Comparison of ENCODE assay signal across 8 mouse cellular contexts in genomic region chr11:115534759-115535371, GRCm38 (mm10). TPM values are rescaled to one million over a fixed set of nuclear protein-coding genes. Genes with fewer than 3 reads are reported as not detected.
A peak's percentile ranks its signal among the peaks of the same experiment; 100 is the strongest.
DNase-seq lines count a peak whose midpoint lies in the region; ATAC-seq and TF ChIP-seq lines count a peak whose summit lies in the region.

No protein-coding gene starts in this region.

- TF ChIP-seq POLR2A in MEL (IDR thresholded peaks at IDR 0.05; ENCODE audit: control insufficient read depth in 1 of 2, insufficient read depth in 1 of 2, low read depth in 1 of 2, low read length in 2 of 2, poor library complexity in 1 of 2): 0 out of 4 replicates have a peak, but pooled peaks of 1 of the 2 experiments have one; percentile 6

- WGBS in heart, embryonic 16.5 days: 3% methylated on average over 11 of the region's 11 CpGs
- WGBS in hindbrain, embryonic 11.5 days: 9% methylated on average over 11 of the region's 11 CpGs
- 6% methylated on average over 11 of the region's 11 CpGs for WGBS in midbrain, embryonic 14.5 days

- no peak for TF ChIP-seq CTCF in MEL (IDR thresholded peaks at IDR 0.05 in 2 of 3, conservative IDR thresholded peaks at IDR 0.05 in 1 of 3; ENCODE audit: control insufficient read depth in 1 of 3, insufficient read depth in 1 of 3, low read depth in 2 of 3, low read length in 3 of 3, poor library complexity in 1 of 3, severe bottlenecking in 1 of 3)

- peak overlapping the region; percentile 100 for H3K27ac ChIP-seq in heart, embryonic 16.5 days (ENCODE audit: low read length)
- H3K27ac ChIP-seq in MEL (ENCODE audit: control insufficient read depth, low read depth, low read length): peak overlapping the region; percentile 37
- H3K27ac ChIP-seq in hindbrain, embryonic 11.5 days (ENCODE audit: low read depth, low read length): peak overlapping the region; percentile 100
- peak overlapping the region; percentile 99 for H3K27ac ChIP-seq in midbrain, embryonic 14.5 days (replicated peaks; ENCODE audit: low read depth, low read length)

- peak overlapping the region; percentile 76 for H3K4me2 ChIP-seq in heart, embryonic 16.5 days (ENCODE audit: low read depth, low read length)
- H3K4me2 ChIP-seq in hindbrain, embryonic 11.5 days (replicated peaks; ENCODE audit: low read depth, low read length): peak overlapping the region; percentile 70
- H3K4me2 ChIP-seq in midbrain, embryonic 14.5 days (ENCODE audit: low read length): peak overlapping the region; percentile 77

- H3K36me3 ChIP-seq in heart, embryonic 16.5 days (ENCODE audit: control insufficient read depth, insufficient read depth): peaks cover 27% of the 10 kb centered on the region
- peaks cover 38 to 45% of the 10 kb centered on the region in 2 experiments for H3K36me3 ChIP-seq in MEL (ENCODE audit: control insufficient read depth in 1 of 2, insufficient read depth in 2 of 2, low read length in 2 of 2)
- H3K36me3 ChIP-seq in hindbrain, embryonic 11.5 days (ENCODE audit: control insufficient read depth, insufficient read depth, low read length): peaks cover 13% of the 10 kb centered on the region
- peaks cover 38% of the 10 kb centered on the region for H3K36me3 ChIP-seq in midbrain, embryonic 14.5 days (ENCODE audit: control insufficient read depth, insufficient read depth, low read length)

- peak overlapping the region; percentile 98 for H3K9ac ChIP-seq in heart, embryonic 16.5 days (ENCODE audit: low read length)
- H3K9ac ChIP-seq in MEL (ENCODE audit: control insufficient read depth, low read depth, low read length, poor library complexity, severe bottlenecking): peak overlapping the region; percentile 81
- H3K9ac ChIP-seq in hindbrain, embryonic 11.5 days (ENCODE audit: low read depth, low read length): peak overlapping the region; percentile 97
- H3K9ac ChIP-seq in midbrain, embryonic 14.5 days (replicated peaks; ENCODE audit: low read length): peak overlapping the region; percentile 87

- DNase-seq in heart, adult 11 months: no peak
- DNase-seq in MEL (ENCODE audit: low read depth, low spot score): peak; percentile 57
- no peak for DNase-seq in hindbrain, embryonic 11.5 days (ENCODE audit: low spot score)
- DNase-seq in midbrain, embryonic 14.5 days: peak; percentile 19
- DNase-seq in gastrocnemius, adult 18-20 months (ENCODE audit: low spot score): no peak
- no peak for DNase-seq in cerebellum, postnatal 14 days
- DNase-seq in layer of hippocampus, adult 18-20 months (ENCODE audit: low spot score in 2 of 2): no peak

- no peak for TF ChIP-seq EP300 in MEL (IDR thresholded peaks at IDR 0.05; ENCODE audit: low read depth in 1 of 2, low read length in 2 of 2)

- no peak for ATAC-seq in heart, embryonic 16.5 days (replicated peaks; ENCODE audit: extremely low read depth, insufficient read depth, low FRiP score)
- no peak for ATAC-seq in hindbrain, embryonic 11.5 days (ENCODE audit: low FRiP score)
- ATAC-seq in midbrain, embryonic 14.5 days (ENCODE audit: low FRiP score, low TSS enrichment): no peak

- H3K9me3 ChIP-seq in heart, embryonic 16.5 days (replicated peaks; ENCODE audit: control insufficient read depth, low read length): no peaks in the 10 kb centered on the region
- no peaks in the 10 kb centered on the region for H3K9me3 ChIP-seq in MEL (replicated peaks; ENCODE audit: insufficient read depth, low read length)
- no peaks in the 10 kb centered on the region for H3K9me3 ChIP-seq in hindbrain, embryonic 11.5 days (ENCODE audit: control insufficient read depth, low read length)
- H3K9me3 ChIP-seq in midbrain, embryonic 14.5 days (ENCODE audit: control insufficient read depth, low read length): no peaks in the 10 kb centered on the region

- TF ChIP-seq RAD21 in MEL (IDR thresholded peaks at IDR 0.05; ENCODE audit: low read depth, low read length): no peak

- H3K4me1 ChIP-seq in heart, embryonic 16.5 days (ENCODE audit: control insufficient read depth, insufficient read depth, low read length): peaks cover 9% of the 10 kb centered on the region
- peaks cover 9 to 27% of the 10 kb centered on the region in 2 experiments for H3K4me1 ChIP-seq in MEL (ENCODE audit: control insufficient read depth in 1 of 2, insufficient read depth in 2 of 2, low read length in 2 of 2)
- no peaks in the 10 kb centered on the region for H3K4me1 ChIP-seq in hindbrain, embryonic 11.5 days (replicated peaks; ENCODE audit: control insufficient read depth, insufficient read depth, low read length)
- peaks cover 16% of the 10 kb centered on the region for H3K4me1 ChIP-seq in midbrain, embryonic 14.5 days (ENCODE audit: control insufficient read depth, insufficient read depth, low read length)

- no peaks in the 10 kb centered on the region for H3K27me3 ChIP-seq in heart, embryonic 16.5 days (ENCODE audit: control insufficient read depth, insufficient read depth, low read length)
- H3K27me3 ChIP-seq in MEL (ENCODE audit: control insufficient read depth in 1 of 2, insufficient read depth in 2 of 2, low read length in 2 of 2): no peaks in the 10 kb centered on the region
- no peaks in the 10 kb centered on the region for H3K27me3 ChIP-seq in hindbrain, embryonic 11.5 days (ENCODE audit: control insufficient read depth, insufficient read depth, low read length)
- H3K27me3 ChIP-seq in midbrain, embryonic 14.5 days (ENCODE audit: control insufficient read depth, insufficient read depth, low read length): no peaks in the 10 kb centered on the region

- H3K4me3 ChIP-seq in heart, embryonic 16.5 days (ENCODE audit: low read length): peak overlapping the region; percentile 92
- H3K4me3 ChIP-seq in MEL (ENCODE audit: control insufficient read depth in 1 of 2, insufficient read depth in 1 of 2, low read depth in 2 of 2, low read length in 2 of 2): peak overlapping the region; percentile 89 to 94
- peak overlapping the region; percentile 94 for H3K4me3 ChIP-seq in hindbrain, embryonic 11.5 days (ENCODE audit: low read depth, low read length)
- peak overlapping the region; percentile 91 for H3K4me3 ChIP-seq in midbrain, embryonic 14.5 days (replicated peaks; ENCODE audit: low read depth, low read length)

- H3K79me2 ChIP-seq in MEL (ENCODE audit: control insufficient read depth, insufficient read depth, low read length, poor library complexity): peaks cover 52% of the 10 kb centered on the region

TF ChIP-seq in MEL, 35 proteins besides CTCF, POLR2A, EP300 and RAD21 (continues in another document):
- TF ChIP-seq TBP (IDR thresholded peaks at IDR 0.05; ENCODE audit: low read depth, low read length): no peak
- peak; percentile 40 for TF ChIP-seq SIN3A (IDR thresholded peaks at IDR 0.05; ENCODE audit: low read length)

RNA-seq across cellular contexts. Expression of gene Sumo2, which starts 1.2 kb away (rescaled TPM):
- 556 and 599 TPM in 2 replicates for polyA plus RNA-seq in heart, embryonic 16.5 days (2015; fragmentation: Nextera tagmentation; extraction: Ambion mirVana)
- 653 and 657 TPM in 2 replicates for total RNA-seq in MEL (2012; rRNA removed)
- 100 to 1,000 TPM in 1 of 2 experiments, not detected in 1; 556 TPM for polyA plus RNA-seq in MEL (2012; ENCODE audit: insufficient read depth in 1 of 2, insufficient read length in 2 of 2, low read depth in 1 of 2, low replicate concordance in 2 of 2, missing spikeins in 1 of 2)
- 1,523 and 1,527 TPM in 2 replicates for polyA plus RNA-seq in hindbrain, embryonic 11.5 days (2014; fragmentation: Nextera tagmentation; extraction: Ambion mirVana)
- 1,242 and 1,259 TPM in 2 replicates for polyA plus RNA-seq in midbrain, embryonic 14.5 days (2014; fragmentation: Nextera tagmentation; extraction: Ambion mirVana)
- 100 to 1,000 TPM; 146 TPM for total RNA-seq in gastrocnemius, adult 18-20 months (2021)
- total RNA-seq in layer of hippocampus, adult 18-20 months (2021): 100 to 1,000 TPM; 307 to 316 TPM

RNA-seq across cellular contexts. Expression of gene Jpt1, which starts 20.7 kb away (rescaled TPM):
- polyA plus RNA-seq in heart, embryonic 16.5 days (2015; fragmentation: Nextera tagmentation; extraction: Ambion mirVana): 523 and 525 TPM in 2 replicates
- 331 and 353 TPM in 2 replicates for total RNA-seq in MEL (2012; rRNA removed)
- polyA plus RNA-seq in MEL (2012; ENCODE audit: insufficient read depth in 1 of 2, insufficient read length in 2 of 2, low read depth in 1 of 2, low replicate concordance in 2 of 2, missing spikeins in 1 of 2): 100 to 1,000 TPM in 1 of 2 experiments, not detected in 1; 382 TPM
- 990 and 1,006 TPM in 2 replicates for polyA plus RNA-seq in hindbrain, embryonic 11.5 days (2014; fragmentation: Nextera tagmentation; extraction: Ambion mirVana)
- 1,631 and 1,863 TPM in 2 replicates for polyA plus RNA-seq in midbrain, embryonic 14.5 days (2014; fragmentation: Nextera tagmentation; extraction: Ambion mirVana)
- total RNA-seq in gastrocnemius, adult 18-20 months (2021): 10 to 100 TPM; 49.7 to 52.4 TPM
- 100 to 1,000 TPM; 136 to 139 TPM for total RNA-seq in layer of hippocampus, adult 18-20 months (2021)

RNA-seq across cellular contexts. Expression of gene Nup85, which starts 29.4 kb away (rescaled TPM):
- polyA plus RNA-seq in heart, embryonic 16.5 days (2015; fragmentation: Nextera tagmentation; extraction: Ambion mirVana): 107 and 117 TPM in 2 replicates
- total RNA-seq in MEL (2012; rRNA removed): 338 and 362 TPM in 2 replicates
- polyA plus RNA-seq in MEL (2012; ENCODE audit: insufficient read depth in 1 of 2, insufficient read length in 2 of 2, low read depth in 1 of 2, low replicate concordance in 2 of 2, missing spikeins in 1 of 2): 100 to 1,000 TPM in 1 of 2 experiments, not detected in 1; 370 TPM
- polyA plus RNA-seq in hindbrain, embryonic 11.5 days (2014; fragmentation: Nextera tagmentation; extraction: Ambion mirVana): 156 and 175 TPM in 2 replicates
- 83.7 and 107 TPM in 2 replicates for polyA plus RNA-seq in midbrain, embryonic 14.5 days (2014; fragmentation: Nextera tagmentation; extraction: Ambion mirVana)
- total RNA-seq in gastrocnemius, adult 18-20 months (2021): 10 to 100 TPM; 17.8 to 18.0 TPM
- total RNA-seq in layer of hippocampus, adult 18-20 months (2021): 10 to 100 TPM; 46.8 to 48.6 TPM

RNA-seq across cellular contexts. Expression of gene Nt5c, which starts 43.2 kb away (rescaled TPM):
- 60.1 and 64.9 TPM in 2 replicates for polyA plus RNA-seq in heart, embryonic 16.5 days (2015; fragmentation: Nextera tagmentation; extraction: Ambion mirVana)
- 96.6 and 99.3 TPM in 2 replicates for total RNA-seq in MEL (2012; rRNA removed)
- polyA plus RNA-seq in MEL (2012; ENCODE audit: insufficient read depth in 1 of 2, insufficient read length in 2 of 2, low read depth in 1 of 2, low replicate concordance in 2 of 2, missing spikeins in 1 of 2): 100 to 1,000 TPM in 1 of 2 experiments, not detected in 1; 102 TPM
- 75.8 and 84.6 TPM in 2 replicates for polyA plus RNA-seq in hindbrain, embryonic 11.5 days (2014; fragmentation: Nextera tagmentation; extraction: Ambion mirVana)
- 93.9 and 110 TPM in 2 replicates for polyA plus RNA-seq in midbrain, embryonic 14.5 days (2014; fragmentation: Nextera tagmentation; extraction: Ambion mirVana)
- total RNA-seq in gastrocnemius, adult 18-20 months (2021): 1 to 10 TPM; 6.2 to 6.8 TPM
- 10 to 100 TPM; 66.5 to 66.8 TPM for total RNA-seq in layer of hippocampus, adult 18-20 months (2021)

RNA-seq across cellular contexts. Expression of gene Armc7, which starts 59.4 kb away (rescaled TPM):
- polyA plus RNA-seq in heart, embryonic 16.5 days (2015; fragmentation: Nextera tagmentation; extraction: Ambion mirVana): 5.4 and 6.2 TPM in 2 replicates
- total RNA-seq in MEL (2012; rRNA removed): 7.0 and 9.1 TPM in 2 replicates
- 10 to 100 TPM in 1 of 2 experiments, not detected in 1; 13.1 TPM for polyA plus RNA-seq in MEL (2012; ENCODE audit: insufficient read depth in 1 of 2, insufficient read length in 2 of 2, low read depth in 1 of 2, low replicate concordance in 2 of 2, missing spikeins in 1 of 2)
- 7.5 and 9.0 TPM in 2 replicates for polyA plus RNA-seq in hindbrain, embryonic 11.5 days (2014; fragmentation: Nextera tagmentation; extraction: Ambion mirVana)
- 16.3 and 16.7 TPM in 2 replicates for polyA plus RNA-seq in midbrain, embryonic 14.5 days (2014; fragmentation: Nextera tagmentation; extraction: Ambion mirVana)
- total RNA-seq in gastrocnemius, adult 18-20 months (2021): 1 to 10 TPM in 1 of 2 experiments, under 1 TPM in 1; 0.82 to 1.3 TPM
- 10 to 100 TPM; 11.4 to 13.8 TPM for total RNA-seq in layer of hippocampus, adult 18-20 months (2021)

Comparison
In these comparisons a context has a peak if more than half of its experiments do, and no peak if none do; other contexts are left out.
1. H3K27ac ChIP-seq: peak in every context shown above with its lines; median percentile 100 in heart, embryonic 16.5 days; 100 in hindbrain, embryonic 11.5 days; 99 in midbrain, embryonic 14.5 days; 37 in MEL.
2. DNase-seq: peak in MEL (single experiment) and midbrain, embryonic 14.5 days (single experiment); none in heart, adult 11 months (single experiment), hindbrain, embryonic 11.5 days (single experiment), gastrocnemius, adult 18-20 months (single experiment), cerebellum, postnatal 14 days (0 of 2) and layer of hippocampus, adult 18-20 months (0 of 2).
3. Peak in every context shown above with its lines, with median percentiles within 50 percentile points of each other: H3K4me2 ChIP-seq, H3K4me3 ChIP-seq and H3K9ac ChIP-seq.